Mouse (Mus musculus) limb, embryonic 13.5 days (tissue): ENCODE results near the gene Gast. TPM values are rescaled to one million over a fixed set of nuclear protein-coding genes. Genes with fewer than 3 reads are reported as not detected.
A peak's percentile ranks its signal among the peaks of the same experiment; 100 is the strongest.

Experiments
- ATAC-seq: fragments of 200-750 bp; cut with Nextera tagmentation; 2 replicates; pipeline ENCODE4 v1.8.0; 2017; ENCODE audit warnings: low read depth, moderate number of reproducible peaks, moderate TSS enrichment; ENCODE audit not compliant: low FRiP score
- H3K27ac ChIP-seq: fragments of 300-500 bp; sonication (generic); 2 replicates; pipeline ENCODE4 v1.5.1; 2015; ENCODE audit warnings: inconsistent platforms, mild to moderate bottlenecking, moderate library complexity
- H3K27me3 ChIP-seq: fragments of 300-500 bp; sonication (generic); 2 replicates; pipeline ENCODE4 v1.6.1; 2015; ENCODE audit warnings: mild to moderate bottlenecking, inconsistent platforms
- H3K36me3 ChIP-seq: fragments of 300-500 bp; sonication (generic); 2 replicates; pipeline ENCODE4 v1.6.1; 2015; ENCODE audit warnings: inconsistent platforms, mild to moderate bottlenecking, moderate library complexity
- H3K4me1 ChIP-seq: fragments of 300-500 bp; sonication (generic); 2 replicates; pipeline ENCODE4 v1.6.1; 2015; ENCODE audit warnings: inconsistent platforms
- H3K4me2 ChIP-seq: fragments of 300-500 bp; sonication (generic); replicated peaks from 2 replicates; pipeline ENCODE4 v1.6.1; 2015; ENCODE audit warnings: inconsistent platforms, mild to moderate bottlenecking, moderate library complexity
- H3K4me3 ChIP-seq: fragments of 300-500 bp; sonication (generic); 2 replicates; pipeline ENCODE4 v1.5.1; 2015; ENCODE audit warnings: moderate library complexity, mild to moderate bottlenecking, inconsistent platforms
- H3K9ac ChIP-seq: fragments of 300-500 bp; sonication (generic); 2 replicates; pipeline ENCODE4 v1.6.1; 2015; ENCODE audit warnings: mild to moderate bottlenecking, inconsistent platforms
- H3K9me3 ChIP-seq: fragments of 300-500 bp; sonication (generic); 2 replicates; pipeline ENCODE4 v1.6.1; 2016; ENCODE audit warnings: inconsistent platforms
- WGBS: fragments of 180-500 bp; shearing (Covaris S2); methylation state at CpG from one replicate; pipeline ENCODE4 v1.1.7; 2015; 5-methylcytosine and 5-hydroxymethylcytosine counted together
- polyA plus RNA-seq: library from polyadenylated mRNA; unstranded; fragments of >200 nt; fragmentation: Nextera tagmentation; extraction: Ambion mirVana; gene quantifications from 2 replicates; pipeline ENCODE4 v1.2.1, GENCODE M21; 2015

Gene Gast
- polyA plus RNA-seq: not detected in 2 replicates

DNA sequence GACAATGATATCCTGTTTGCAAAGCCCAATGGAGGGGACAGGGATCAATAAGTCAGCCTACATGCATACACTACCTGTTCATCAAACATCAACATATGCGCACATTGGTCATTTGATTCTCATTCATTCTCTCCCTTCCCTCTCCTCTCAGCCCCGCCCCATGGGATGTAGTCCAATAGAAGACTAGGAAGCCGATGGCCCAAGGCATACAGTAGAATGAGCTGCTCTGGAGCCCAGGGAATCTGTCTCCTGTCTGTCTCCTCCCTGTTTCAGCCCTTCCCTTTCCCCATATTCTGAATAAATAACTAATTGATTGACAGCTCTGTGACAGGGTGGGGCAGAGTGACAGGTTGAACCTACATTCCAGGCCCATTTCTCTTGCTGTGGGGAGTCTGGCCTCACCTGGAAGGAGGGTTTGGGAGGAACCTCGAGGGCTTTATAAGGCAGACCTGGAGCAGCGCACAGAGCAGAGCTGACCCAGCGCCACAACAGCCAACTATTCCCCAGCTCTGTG lies at the start of gene Gast:
Gene Gast, plus strand, starts transcription at position 464 of the 514 bp plus-strand sequence.
- no peaks in the 10 kb centered on the region for H3K9me3 ChIP-seq
- WGBS: 84% methylated on average over 6 of the region's 6 CpGs
- no peak within 1 kb of the TSS for H3K4me3 ChIP-seq
- no peak within 1 kb of the TSS for H3K9ac ChIP-seq
- H3K27me3 ChIP-seq: no peaks in the 10 kb centered on the region
- H3K36me3 ChIP-seq: no peaks in the 10 kb centered on the region
- no peak for ATAC-seq
- H3K4me2 ChIP-seq: no peak within 1 kb of the TSS
- no peak within 1 kb of the TSS for H3K27ac ChIP-seq
- H3K4me1 ChIP-seq: peaks cover 11% of the 10 kb centered on the region; the same call in 1 of the 2 replicates

GRCm38 (mm10) chr11:100284988-100285387 lies 49.2 kb upstream of the Gast start:
- ATAC-seq: no peak
- Histone ChIP-seq H3K9me3 (no peaks in the 10 kb centered on the region), H3K9ac (no peak overlapping the region), H3K4me1 (no peaks in the 10 kb centered on the region), H3K36me3 (no peaks in the 10 kb centered on the region), H3K4me3 (no peak overlapping the region), H3K27me3 (no peaks in the 10 kb centered on the region), H3K27ac (no peak overlapping the region), H3K4me2 (no peak overlapping the region)
- WGBS: 77% methylated on average over 4 of the region's 4 CpGs

DNA sequence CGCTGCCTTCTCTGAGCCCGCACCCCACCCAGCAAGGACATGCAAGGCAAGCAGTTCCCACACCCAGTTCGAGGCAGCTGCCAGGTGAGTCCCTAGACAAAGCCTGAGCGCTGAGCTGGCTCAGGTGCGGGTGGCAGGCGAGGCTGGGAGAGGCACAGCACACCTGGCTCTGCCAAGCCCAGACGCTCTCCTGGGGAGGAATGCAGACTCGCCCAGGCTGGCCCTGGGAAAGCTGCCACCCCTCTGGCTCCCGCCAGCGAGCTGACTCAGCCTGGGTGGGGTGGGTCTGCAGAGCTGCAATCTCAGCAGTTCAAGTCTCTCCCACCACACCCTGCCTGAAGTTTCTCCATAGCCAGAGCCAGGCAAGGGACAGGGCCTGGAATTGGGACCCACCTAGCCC lies 47.2 kb upstream of the Gast start:
- Histone ChIP-seq H3K27ac (peak overlapping the region; percentile 67; the same call in 1 of the 2 replicates), H3K4me2 (no peak overlapping the region), H3K9ac (no peak overlapping the region), H3K4me1 (peaks cover 5% of the 10 kb centered on the region; the same call in 1 of the 2 replicates), H3K9me3 (no peaks in the 10 kb centered on the region), H3K4me3 (no peak overlapping the region), H3K36me3 (no peaks in the 10 kb centered on the region), H3K27me3 (no peaks in the 10 kb centered on the region)
- WGBS: 38% methylated on average over 10 of the region's 10 CpGs
- ATAC-seq: peak; percentile 34; the same call in 1 of the 2 replicates

DNA sequence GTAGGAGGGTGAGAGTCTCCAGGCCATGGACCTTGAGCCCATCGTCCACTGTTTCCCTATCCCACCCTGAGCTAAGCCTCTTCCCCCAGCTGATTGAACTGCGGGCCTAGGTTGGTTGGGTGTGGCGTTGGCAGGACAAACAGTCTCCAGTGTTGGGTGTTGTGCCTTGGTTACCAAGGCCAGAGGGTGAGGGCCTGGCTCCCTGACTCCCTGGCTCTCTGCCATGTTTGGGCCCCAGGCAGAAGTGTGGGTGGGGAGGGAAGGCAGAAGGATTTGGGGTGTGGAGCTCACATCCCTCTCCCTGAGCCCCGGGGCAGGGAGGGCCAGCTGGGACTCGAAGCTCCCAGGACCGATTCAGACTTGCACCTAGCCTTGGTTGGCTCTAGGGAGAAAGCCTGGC lies 45.3 kb upstream of the Gast start:
- ATAC-seq: no peak
- no peak overlapping the region for H3K4me2 ChIP-seq
- no peak overlapping the region for H3K4me3 ChIP-seq
- 74% methylated on average over 6 of the region's 6 CpGs for WGBS
- H3K27me3 ChIP-seq: no peaks in the 10 kb centered on the region
- H3K36me3 ChIP-seq: no peaks in the 10 kb centered on the region
- peaks cover 5% of the 10 kb centered on the region; the same call in 1 of the 2 replicates for H3K4me1 ChIP-seq
- H3K27ac ChIP-seq: no peak overlapping the region; the same call in 1 of the 2 replicates
- no peak overlapping the region for H3K9ac ChIP-seq
- H3K9me3 ChIP-seq: no peaks in the 10 kb centered on the region

DNA sequence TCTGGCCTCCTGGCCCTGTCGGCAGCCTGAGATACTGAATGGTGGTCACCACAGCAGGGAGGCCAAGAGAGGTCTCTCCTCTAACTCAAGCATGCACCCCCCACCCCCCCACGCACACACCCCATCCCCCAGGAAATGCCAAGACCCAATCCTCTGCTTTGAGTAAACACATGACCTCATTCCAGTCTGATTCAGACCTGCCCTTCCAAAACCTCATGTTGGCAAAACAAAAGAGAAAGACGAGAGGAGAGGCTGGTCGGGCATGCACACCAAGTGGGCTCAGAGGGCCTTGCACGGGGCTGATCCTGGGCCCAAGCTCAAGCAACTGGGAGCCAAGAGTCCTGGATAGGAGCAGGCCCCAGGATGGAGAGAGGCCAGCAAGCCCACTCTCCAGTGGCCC lies 44.0 kb upstream of the Gast start:
- WGBS: 51% methylated on average over 5 of the region's 5 CpGs
- no peak overlapping the region for H3K4me2 ChIP-seq
- H3K27me3 ChIP-seq: no peaks in the 10 kb centered on the region
- no peak for ATAC-seq
- H3K4me3 ChIP-seq: no peak overlapping the region
- peaks cover 5% of the 10 kb centered on the region; the same call in 1 of the 2 replicates for H3K4me1 ChIP-seq
- no peaks in the 10 kb centered on the region for H3K36me3 ChIP-seq
- H3K9ac ChIP-seq: 0 out of 2 replicates have a peak overlapping the region, but pooled peaks have one; percentile 31
- H3K9me3 ChIP-seq: no peaks in the 10 kb centered on the region
- peak overlapping the region; percentile 44; the same call in 1 of the 2 replicates for H3K27ac ChIP-seq

DNA sequence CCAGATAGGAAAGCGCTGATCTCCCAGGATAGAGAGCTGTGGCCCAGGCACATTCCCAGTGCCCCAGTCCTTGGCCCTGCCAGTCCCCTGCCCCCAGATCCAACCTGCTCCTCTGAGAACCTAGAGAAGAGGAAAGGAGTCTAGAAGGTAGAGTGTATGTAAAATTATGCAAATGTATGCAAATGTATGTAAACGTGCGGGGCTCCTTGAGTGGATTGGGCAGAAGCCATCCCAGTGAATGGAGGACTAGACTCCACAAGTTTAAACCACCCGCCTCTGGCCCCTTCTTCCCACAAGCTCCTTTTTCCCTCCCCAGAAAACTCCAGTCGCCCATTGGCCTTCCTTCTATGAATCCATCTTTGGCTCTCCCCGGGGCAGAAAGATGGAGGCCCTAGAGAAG lies 41.3 kb upstream of the Gast start:
- no peaks in the 10 kb centered on the region for H3K9me3 ChIP-seq
- 64% methylated on average over 6 of the region's 6 CpGs for WGBS
- ATAC-seq: no peak

GRCm38 (mm10) chr11:100295308-100295707 lies 38.9 kb upstream of the Gast start:
- H3K4me1 ChIP-seq: peaks cover 2% of the 10 kb centered on the region
- H3K9ac ChIP-seq: no peak overlapping the region
- H3K27ac ChIP-seq: no peak overlapping the region
- no peaks in the 10 kb centered on the region for H3K27me3 ChIP-seq
- H3K36me3 ChIP-seq: no peaks in the 10 kb centered on the region
- WGBS: 5% methylated on average over 10 of the region's 10 CpGs
- no peak overlapping the region for H3K4me3 ChIP-seq
- ATAC-seq: no peak
- no peaks in the 10 kb centered on the region for H3K9me3 ChIP-seq
- H3K4me2 ChIP-seq: no peak overlapping the region; the same call in 1 of the 2 replicates

More for the DNA sequence above, 41.3 kb upstream of the Gast start:
- Histone ChIP-seq H3K4me2 (no peak overlapping the region), H3K4me1 (peaks cover 5% of the 10 kb centered on the region), H3K27ac (no peak overlapping the region), H3K9ac (no peak overlapping the region), H3K27me3 (no peaks in the 10 kb centered on the region), H3K4me3 (no peak overlapping the region), H3K36me3 (no peaks in the 10 kb centered on the region)

DNA sequence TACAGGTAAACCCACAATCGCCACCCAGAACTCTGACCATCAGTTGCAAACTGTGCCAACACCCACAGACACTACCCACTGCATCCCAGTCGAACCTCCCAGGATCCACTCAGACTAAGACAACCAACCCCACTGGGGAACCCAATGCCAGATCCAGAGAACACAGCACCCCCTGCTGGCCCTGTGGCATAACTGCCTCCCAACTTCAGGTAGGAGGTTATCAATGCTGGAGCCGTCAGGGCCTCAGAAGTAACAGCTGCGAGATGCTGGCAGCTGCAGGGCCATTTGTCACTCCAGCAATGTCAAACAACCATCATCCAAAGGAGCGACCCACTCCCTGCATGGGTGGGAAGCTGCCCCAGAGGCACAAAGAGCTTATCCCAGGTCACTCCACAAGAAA lies 36.4 kb upstream of the Gast start:
- Histone ChIP-seq H3K27me3 (0 out of 2 replicates have a peak, but pooled peaks cover 2% of the 10 kb centered on the region), H3K4me1 (no peaks in the 10 kb centered on the region; the same call in 1 of the 2 replicates), H3K36me3 (no peaks in the 10 kb centered on the region), H3K27ac (no peak overlapping the region), H3K4me3 (peak overlapping the region; percentile 15; the same call in 1 of the 2 replicates), H3K9ac (no peak overlapping the region), H3K4me2 (peak overlapping the region; percentile 49), H3K9me3 (no peaks in the 10 kb centered on the region)
- ATAC-seq: no peak
- WGBS: 34% methylated on average over 5 of the region's 5 CpGs

DNA sequence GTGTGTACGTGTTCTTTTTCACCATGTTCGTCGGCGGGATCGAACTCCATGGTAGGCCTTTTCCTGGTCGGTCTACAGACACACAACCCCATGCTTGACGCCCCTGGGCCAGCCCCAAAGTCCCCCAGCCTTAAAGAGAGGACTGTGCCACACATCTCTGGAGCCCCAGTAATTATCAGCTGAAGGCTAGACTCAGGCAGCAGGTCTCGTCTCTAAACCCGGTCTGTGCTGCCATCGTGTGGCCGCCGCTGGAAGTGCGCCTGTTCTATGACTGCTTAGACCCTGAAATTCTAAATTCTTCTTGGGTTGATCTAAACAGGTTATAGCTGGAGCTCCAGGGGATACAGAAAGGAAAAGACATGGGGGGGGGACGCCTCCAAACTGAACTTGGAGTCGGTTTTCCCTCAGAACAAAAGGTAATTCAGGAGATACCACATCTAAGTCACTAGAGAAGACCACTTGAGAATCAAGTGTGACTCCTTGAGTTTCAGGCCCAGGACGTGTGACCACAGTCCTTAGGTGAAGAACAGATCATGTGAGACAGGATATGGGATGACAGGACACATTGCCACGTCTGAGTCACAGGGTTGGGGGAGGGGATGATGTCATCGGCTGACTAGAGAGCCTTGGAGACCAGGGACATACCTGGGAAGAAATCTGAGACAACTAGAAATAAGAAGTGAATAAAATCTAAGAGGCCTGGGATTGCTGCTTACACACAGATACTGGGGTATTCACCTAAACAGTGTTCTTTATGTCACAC lies 35.8 kb upstream of the Gast start:
- Histone ChIP-seq H3K27ac (no peak overlapping the region), H3K4me3 (peak overlapping the region; percentile 15; the same call in 1 of the 2 replicates), H3K4me1 (no peaks in the 10 kb centered on the region; the same call in 1 of the 2 replicates), H3K36me3 (no peaks in the 10 kb centered on the region), H3K9ac (no peak overlapping the region), H3K9me3 (no peaks in the 10 kb centered on the region), H3K4me2 (peak overlapping the region; percentile 49), H3K27me3 (0 out of 2 replicates have a peak, but pooled peaks cover 2% of the 10 kb centered on the region)
- WGBS: 19% methylated on average over 18 of the region's 18 CpGs
- no peak for ATAC-seq

GRCm38 (mm10) chr11:100300293-100300692 lies 33.9 kb upstream of the Gast start:
- Histone ChIP-seq H3K4me1 (no peaks in the 10 kb centered on the region; the same call in 1 of the 2 replicates), H3K9ac (no peak overlapping the region), H3K4me3 (no peak overlapping the region), H3K9me3 (no peaks in the 10 kb centered on the region), H3K4me2 (0 out of 2 replicates have a peak overlapping the region, but pooled peaks have one; percentile 9), H3K36me3 (no peaks in the 10 kb centered on the region), H3K27ac (no peak overlapping the region), H3K27me3 (0 out of 2 replicates have a peak, but pooled peaks cover 2% of the 10 kb centered on the region)
- no peak for ATAC-seq
- 11% methylated on average over 5 of the region's 5 CpGs for WGBS

DNA sequence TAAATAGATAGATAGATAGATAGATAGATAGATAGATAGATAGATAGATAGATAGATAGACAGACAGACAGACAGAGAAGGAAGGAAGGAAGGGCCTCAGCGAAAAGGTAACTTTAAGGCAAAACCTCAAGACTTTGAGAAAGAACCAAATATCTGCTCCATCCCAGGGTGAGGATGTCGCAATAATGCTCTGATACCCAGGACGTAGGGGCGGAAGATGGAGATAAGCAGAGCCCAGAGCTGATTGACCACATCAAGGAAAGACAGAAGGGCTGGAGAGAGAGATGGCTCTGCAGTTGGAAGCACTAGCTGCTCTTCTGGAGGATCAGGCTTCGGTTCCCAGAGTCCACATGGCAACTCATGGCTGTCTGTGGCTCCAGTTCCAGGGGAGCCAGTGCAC lies 32.9 kb upstream of the Gast start:
- no peak for ATAC-seq
- 89% methylated on average over 5 of the region's 5 CpGs for WGBS
- Histone ChIP-seq H3K9ac (no peak overlapping the region), H3K27me3 (0 out of 2 replicates have a peak, but pooled peaks cover 2% of the 10 kb centered on the region), H3K36me3 (no peaks in the 10 kb centered on the region), H3K4me2 (no peak overlapping the region), H3K27ac (no peak overlapping the region), H3K9me3 (no peaks in the 10 kb centered on the region), H3K4me1 (no peaks in the 10 kb centered on the region; the same call in 1 of the 2 replicates), H3K4me3 (no peak overlapping the region)

DNA sequence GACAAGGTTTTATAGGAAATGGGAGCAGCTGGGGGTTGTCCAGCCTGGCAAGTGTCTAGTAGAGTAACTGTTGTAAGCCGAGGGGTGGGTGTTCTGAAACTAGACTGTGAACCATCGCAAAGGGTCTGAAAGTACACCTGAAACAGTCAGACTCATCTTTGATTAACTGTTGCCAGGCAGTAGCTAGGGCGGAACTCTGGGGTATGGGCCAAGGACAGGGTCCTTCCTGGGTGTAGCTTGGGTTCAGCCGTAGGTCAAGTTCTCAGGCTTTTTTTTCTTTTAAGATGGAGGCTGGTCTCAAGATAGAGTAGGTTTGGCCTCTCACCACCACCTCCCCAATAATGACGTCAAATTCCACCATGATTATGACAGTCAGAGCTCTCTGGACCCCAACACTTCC lies 26.3 kb upstream of the Gast start:
- no peaks in the 10 kb centered on the region for H3K4me1 ChIP-seq
- H3K4me3 ChIP-seq: no peak overlapping the region
- 86% methylated on average over 5 of the region's 5 CpGs for WGBS
- no peak overlapping the region for H3K27ac ChIP-seq
- no peak overlapping the region for H3K9ac ChIP-seq
- H3K4me2 ChIP-seq: no peak overlapping the region
- ATAC-seq: no peak
- no peaks in the 10 kb centered on the region for H3K36me3 ChIP-seq
- no peaks in the 10 kb centered on the region for H3K9me3 ChIP-seq
- no peaks in the 10 kb centered on the region for H3K27me3 ChIP-seq
